Mouse (Mus musculus) lung, adult 2 months (tissue): ENCODE data around the gene Prss46. TPM values are rescaled to one million over a fixed set of nuclear protein-coding genes. Genes with fewer than 3 reads are reported as not detected.
A peak's percentile ranks its signal among the peaks of the same experiment; 100 is the strongest.

Experiments
- DNase-seq: peaks from one replicate; pipeline ENCODE4 v3.0.0; 2022
- H3K4me1 ChIP-seq: fragments of 200-500 bp; 2 replicates; pipeline ENCODE4 v1.6.1; 2011; ENCODE audit warnings: low read length; ENCODE audit not compliant: control insufficient read depth, insufficient read depth
- H3K4me3 ChIP-seq: fragments of 200-500 bp; replicated peaks from 2 replicates; pipeline ENCODE3; 2011; ENCODE audit warnings: low read depth, mild to moderate bottlenecking, control low read depth, low read length; ENCODE audit errors: extremely low read depth
- CTCF ChIP-seq: fragments of 200-500 bp; IDR thresholded peaks from 2 replicates; pipeline ENCODE4 v1.5.1; 2011; ENCODE audit warnings: mild to moderate bottlenecking, low read length, control low read depth; ENCODE audit not compliant: insufficient read depth
- POLR2A ChIP-seq: fragments of 200-500 bp; IDR thresholded peaks from 2 replicates; pipeline ENCODE4 v1.6.1; 2011; ENCODE audit warnings: low read depth, mild to moderate bottlenecking, control low read depth, low read length, borderline replicate concordance; ENCODE audit errors: extremely low read depth
- WGBS: fragments of 180-500 bp; shearing (Covaris S2); methylation state at CpG from one replicate; pipeline ENCODE4 v1.1.7; 2018; 5-methylcytosine and 5-hydroxymethylcytosine counted together
- polyA plus RNA-seq: library from polyadenylated mRNA; depleted of rRNA; stranded (reverse); fragments of >200 nt; gene quantifications from 2 replicates; pipeline ENCODE4 v1.2.3, GENCODE M21; 2012

Prss46 gene
- polyA plus RNA-seq, 1 experiment: not detected

GRCm38 (mm10) chr9:110858523-110858922 lies 14.2 kb downstream of the Prss46 start:
- no peak for TF ChIP-seq CTCF
- no peak for TF ChIP-seq POLR2A
- Histone ChIP-seq H3K4me3 (no peak overlapping the region), H3K4me1 (no peaks in the 10 kb centered on the region)
- WGBS: 68% methylated on average over 5 of the region's 5 CpGs
- no peak for DNase-seq

- 90% methylated on average over 5 of the region's 5 CpGs for WGBS
- DNase-seq: no peak
- no peak for TF ChIP-seq CTCF
- no peak for TF ChIP-seq POLR2A
- H3K4me1 ChIP-seq: no peaks in the 10 kb centered on the region
- H3K4me3 ChIP-seq: no peak overlapping the region
Observed at GRCm38 (mm10) chr9:110858967-110859596, 14.8 kb downstream of the Prss46 start.

GRCm38 (mm10) chr9:110871030-110871429 lies 26.7 kb downstream of the Prss46 start:
- Histone ChIP-seq H3K4me3 (no peak overlapping the region), H3K4me1 (no peaks in the 10 kb centered on the region)
- peak; percentile 55 for DNase-seq
- 24% methylated on average over 7 of the region's 7 CpGs for WGBS
- TF ChIP-seq POLR2A (no peak), CTCF (peak; percentile 56)

- 21% methylated on average over 40 of the region's 40 CpGs for WGBS
- Histone ChIP-seq H3K4me1 (no peaks in the 10 kb centered on the region), H3K4me3 (no peak overlapping the region)
- TF ChIP-seq POLR2A: no peak
- TF ChIP-seq CTCF: no peak
- DNase-seq: no peak
Observed at GRCm38 (mm10) chr9:110873681-110874659, 29.7 kb downstream of the Prss46 start.

GRCm38 (mm10) chr9:110874660-110875191 lies 30.4 kb downstream of the Prss46 start:
- Histone ChIP-seq H3K4me1 (no peaks in the 10 kb centered on the region; the same call in 1 of the 2 replicates), H3K4me3 (no peak overlapping the region)
- 59% methylated on average over 3 of the region's 3 CpGs for WGBS
- TF ChIP-seq POLR2A (no peak), CTCF (no peak)
- DNase-seq: no peak

- DNase-seq: no peak
- WGBS: 51% methylated on average over 6 of the region's 6 CpGs
- Histone ChIP-seq H3K4me1 (no peaks in the 10 kb centered on the region; the same call in 1 of the 2 replicates), H3K4me3 (no peak overlapping the region)
- TF ChIP-seq POLR2A (no peak), CTCF (no peak)
Observed at GRCm38 (mm10) chr9:110875288-110875695, 31.0 kb downstream of the Prss46 start.

GRCm38 (mm10) chr9:110877353-110877752 lies 33.0 kb downstream of the Prss46 start:
- TF ChIP-seq CTCF (no peak), POLR2A (no peak)
- Histone ChIP-seq H3K4me1 (peaks cover 1% of the 10 kb centered on the region), H3K4me3 (no peak overlapping the region)
- no peak for DNase-seq
- WGBS: 58% methylated on average over 1 of the region's 1 CpGs

- Histone ChIP-seq H3K4me1 (peaks cover 4% of the 10 kb centered on the region), H3K4me3 (no peak overlapping the region)
- TF ChIP-seq POLR2A (no peak), CTCF (no peak)
- DNase-seq: peak; percentile 40
- WGBS: 67% methylated on average over 5 of the region's 5 CpGs
Observed at GRCm38 (mm10) chr9:110877888-110878287, 33.6 kb downstream of the Prss46 start.

- Histone ChIP-seq H3K4me3 (peak within 1 kb of the TSS; percentile 91), H3K4me1 (peaks cover 4% of the 10 kb centered on the region)
- peak; percentile 51 for DNase-seq
- WGBS: 14% methylated on average over 12 of the region's 12 CpGs
- TF ChIP-seq POLR2A (no peak), CTCF (no peak)
Observed at GRCm38 (mm10) chr9:110879191-110879920, 35.0 kb downstream of the Prss46 start, which contains the start of gene Als2cl. TSS of gene Als2cl (plus strand) at chr9:110879870.

GRCm38 (mm10) chr9:110879998-110880561 lies 35.8 kb downstream of the Prss46 start, which contains the start of gene Tmie:
TSS of gene Tmie (minus strand) at chr9:110880113.
- TF ChIP-seq CTCF (no peak), POLR2A (peak; percentile 88; the same call in 1 of the 2 replicates)
- peak; percentile 84 for DNase-seq
- Histone ChIP-seq H3K4me1 (peaks cover 4% of the 10 kb centered on the region), H3K4me3 (peak within 1 kb of the TSS; percentile 91)
- WGBS: under 1% methylated on average over 57 of the region's 57 CpGs
